Mouse (Mus musculus): ENCODE measurements around the gene Guk1. TPM values are rescaled to one million over a fixed set of nuclear protein-coding genes. Genes with fewer than 3 reads are reported as not detected.

Gene Guk1
- polyA plus RNA-seq (2012; rRNA removed): 151 and 180 TPM in 2 replicates

DNA sequence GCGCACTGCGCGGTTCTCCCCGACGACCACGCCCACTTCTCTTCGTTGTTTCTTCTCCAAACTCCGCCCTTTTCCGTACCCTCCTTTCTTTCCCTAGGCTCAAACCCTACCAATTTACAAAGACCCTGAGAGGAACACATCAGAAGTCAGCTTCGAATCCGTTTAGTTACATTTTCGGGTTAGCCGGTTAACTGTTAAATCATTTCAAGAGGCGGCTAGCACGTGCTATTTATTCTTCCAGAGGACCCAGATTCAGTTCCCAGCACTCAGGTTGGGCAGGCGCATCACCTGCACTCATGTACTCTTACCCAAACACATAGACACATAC is at the start of gene Guk1:
Gene Guk1 (minus strand): TSS at position 154 of the 328 bp plus-strand sequence.

GRCm38 (mm10) chr11:59228122-59228953 is 36.3 kb upstream of the Guk1 start, which contains the start of gene Arf1:
Gene Arf1, minus strand, starts transcription at chr11:59228270.

DNA sequence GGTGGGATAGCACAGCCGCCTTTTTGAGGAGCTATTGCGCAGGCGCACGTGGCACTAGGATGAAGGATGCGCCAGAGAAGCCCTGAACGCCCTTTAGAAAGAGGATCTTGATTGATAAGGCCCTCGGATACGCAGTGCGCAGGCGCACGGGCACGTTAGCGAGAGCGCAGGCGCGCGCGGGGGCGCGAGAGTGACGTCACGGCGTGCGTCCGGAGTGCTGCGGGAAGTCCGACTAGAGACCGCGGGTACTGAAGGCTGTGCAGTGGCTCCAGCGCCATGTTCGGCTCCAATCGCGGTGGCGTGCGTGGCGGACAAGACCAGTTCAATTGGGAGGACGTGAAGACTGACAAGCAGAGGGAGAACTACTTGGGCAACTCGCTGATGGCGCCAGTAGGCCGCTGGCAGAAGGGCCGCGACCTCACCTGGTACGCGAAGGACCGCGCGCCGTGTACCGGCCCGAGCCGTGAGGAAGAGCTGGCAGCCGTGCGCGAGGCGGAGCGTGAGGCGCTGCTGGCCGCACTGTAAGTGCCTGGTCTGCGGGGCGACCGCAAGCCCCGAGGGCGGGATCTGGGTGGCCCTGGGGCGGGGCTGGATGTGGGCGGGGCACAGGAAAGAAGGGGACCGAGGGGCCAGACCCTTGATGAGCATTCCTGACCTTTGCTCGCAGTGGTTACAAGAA is 16.3 kb upstream of the Guk1 start, which contains the start of gene 2310033P09Rik:
Gene 2310033P09Rik (plus strand): TSS at position 169 of the 679 bp plus-strand sequence.

GRCm38 (mm10) chr11:59202081-59202995 is 10.3 kb upstream of the Guk1 start, which contains the start of gene Mrpl55:
Gene Mrpl55, plus strand, starts transcription at chr11:59202486.

DNA sequence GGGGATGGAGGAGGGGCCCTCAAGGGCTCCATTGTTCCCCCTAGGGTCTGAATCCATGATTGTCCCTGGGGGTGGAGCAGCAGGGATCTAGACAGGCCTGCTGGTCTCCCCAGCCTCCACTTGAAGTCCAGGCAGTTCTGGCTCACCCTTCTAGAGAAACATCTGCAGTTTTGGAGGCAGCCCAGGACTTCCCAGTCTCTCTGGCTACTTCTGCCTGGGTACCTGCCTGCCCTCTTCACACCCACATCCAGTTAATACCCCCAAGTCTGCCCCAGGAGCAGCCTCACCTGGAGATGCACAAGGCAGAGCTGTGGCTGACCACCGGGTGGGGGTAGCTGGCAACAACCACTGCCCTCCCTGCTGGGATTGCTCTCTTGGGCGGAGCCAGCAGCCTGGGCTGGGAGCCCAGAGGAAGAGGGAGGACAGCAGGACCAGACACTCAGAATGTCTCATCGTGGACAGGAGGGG is 9.1 kb downstream of the Guk1 start, which contains the start of gene Gjc2:
Gene Gjc2 (minus strand): TSS at position 350 of the 468 bp plus-strand sequence.

GRCm38 (mm10) chr11:59163255-59164236 is 28.5 kb downstream of the Guk1 start, which contains the start of gene Iba57:
Gene Iba57, minus strand, starts transcription at chr11:59163739.

GRCm38 (mm10) chr11:59135904-59136452 is 56.0 kb downstream of the Guk1 start, which contains the start of gene Obscn:
Gene Obscn, minus strand, starts transcription at chr11:59136402.

Other genes starting within 250 kb of the Guk1 start
- 4.6 and 8.8 TPM in 2 replicates for gene Hist3h2ba, start 243.3 kb downstream of the Guk1 start, polyA plus RNA-seq (2012; rRNA removed)
- 18.4 and 25.8 TPM in 2 replicates for gene Hist3h2a, start 237.5 kb downstream of the Guk1 start, polyA plus RNA-seq (2012; rRNA removed)
- 0.22 and 0.46 TPM in 2 replicates for gene Trim17, start 237.5 kb downstream of the Guk1 start, polyA plus RNA-seq (2012; rRNA removed)
- gene Trim11, start 214.1 kb downstream of the Guk1 start, polyA plus RNA-seq (2012; rRNA removed): 39.6 and 41.5 TPM in 2 replicates
- gene Obscn, start 55.8 kb downstream of the Guk1 start, polyA plus RNA-seq (2012; rRNA removed): 0.26 and 0.27 TPM in 2 replicates
- 7.6 and 7.7 TPM in 2 replicates for gene Iba57, start 28.5 kb downstream of the Guk1 start, polyA plus RNA-seq (2012; rRNA removed)
- 6.3 and 6.6 TPM in 2 replicates for gene Gjc2, start 9.0 kb downstream of the Guk1 start, polyA plus RNA-seq (2012; rRNA removed)
- gene Mrpl55, start 10.3 kb upstream of the Guk1 start, polyA plus RNA-seq (2012; rRNA removed): 35.7 and 41.0 TPM in 2 replicates
- 21.2 and 21.8 TPM in 2 replicates for gene 2310033P09Rik, start 16.1 kb upstream of the Guk1 start, polyA plus RNA-seq (2012; rRNA removed)
- 635 and 733 TPM in 2 replicates for gene Arf1, start 36.1 kb upstream of the Guk1 start, polyA plus RNA-seq (2012; rRNA removed)
- gene Wnt3a, start 98.5 kb upstream of the Guk1 start, polyA plus RNA-seq (2012; rRNA removed): not detected in 2 replicates
- gene Wnt9a, start 114.7 kb upstream of the Guk1 start, polyA plus RNA-seq (2012; rRNA removed): 1.6 and 1.8 TPM in 2 replicates
- not detected in 2 replicates for gene Prss38, start 183.4 kb upstream of the Guk1 start, polyA plus RNA-seq (2012; rRNA removed)